Comparison of ENCODE assay signal across 11 mouse cellular contexts in the genomic region with DNA sequence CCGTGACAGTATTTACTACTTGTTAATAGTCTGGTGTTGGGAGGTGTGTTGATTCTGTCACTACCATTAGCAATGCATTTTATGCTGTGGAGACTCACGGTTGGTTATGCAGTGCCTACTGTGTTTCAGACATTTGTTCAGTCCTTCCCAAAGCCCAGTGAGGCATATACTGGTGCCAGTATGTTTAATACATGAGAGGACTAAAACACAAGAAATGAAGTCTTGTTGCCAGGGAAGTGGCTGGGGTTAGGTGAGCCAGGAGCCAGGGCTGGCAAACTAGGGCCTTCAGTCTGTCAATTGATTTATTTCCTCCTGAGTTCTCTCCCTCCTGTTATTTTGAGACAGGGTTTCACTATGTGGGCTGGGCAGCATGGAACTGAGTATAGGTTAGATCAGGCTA.
"Had no signal": no experiment of that assay in that cellular context is flagged by ENCODE, and none has a peak within 500 bp of the region (broad histone marks: within the 10 kb centered on the region; RNA-seq: fewer than 3 reads in every experiment).

No protein-coding gene starts in this region.

- DNase-seq: kidney, postnatal 10 days; layer of hippocampus, postnatal 36 days; liver; lung, adult 18-20 months; lung, postnatal 10 days; lung, postnatal 36 days; retina, postnatal 1 day; right cerebral cortex, postnatal 25 days; spleen, adult 18-20 months; thymus, adult 18-20 months; thymus, postnatal 36 days had no signal
